Mouse (Mus musculus) megakaryocyte, embryonic 14.5 days (primary cell): ENCODE data around the gene G3bp1.

Source experiments
- FLI1 ChIP-seq: IDR thresholded peaks from 2 replicates; pipeline ENCODE4 v1.6.1; 2012; ENCODE audit warnings: low read length, inconsistent platforms, mixed read lengths
- GATA1 ChIP-seq: IDR thresholded peaks from 3 replicates; pipeline ENCODE4 v1.6.1; 2012; ENCODE audit warnings: mixed read lengths, low read length, inconsistent platforms, borderline replicate concordance

DNA sequence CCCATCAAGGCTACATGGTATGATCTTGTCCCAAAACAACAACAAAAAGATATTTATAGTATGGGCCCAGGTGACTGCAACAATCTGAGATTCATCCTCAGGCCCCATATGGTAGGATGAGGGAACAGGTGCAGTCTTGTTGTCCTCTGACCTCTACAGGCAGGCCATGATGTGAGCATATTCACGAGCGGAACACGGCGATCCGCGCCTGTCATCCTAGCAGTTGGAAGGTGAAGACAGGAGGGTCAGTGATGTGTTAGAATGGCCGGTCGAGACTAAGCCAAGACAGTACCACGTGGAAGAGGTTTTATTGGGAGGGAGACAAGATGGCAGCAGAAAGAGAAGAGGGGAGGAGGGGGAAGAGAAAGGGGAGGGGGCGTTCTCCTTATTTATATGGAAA is 4.8 kb upstream of the G3bp1 start:
- TF ChIP-seq GATA1, result no peak
- TF ChIP-seq FLI1, result no peak
